Mouse (Mus musculus): ENCODE measurements around the gene Lin7c.
"Not testable (repeated sequence)": the region's sequence is repeated elsewhere in the genome, so short reads cannot be mapped to it uniquely, and the experiment has no call there.

Gene Lin7c

GRCm38 (mm10) chr2:109890597-109890996, at the start of gene Lin7c:
Gene Lin7c (plus strand): TSS chr2:109890853.
- DNase-seq: peak; percentile 96

GRCm38 (mm10) chr2:109846401-109846800, 44.3 kb upstream of the Lin7c start:
- DNase-seq: no peak

GRCm38 (mm10) chr2:109848305-109848704, 42.3 kb upstream of the Lin7c start:
- DNase-seq: no peak

DNA sequence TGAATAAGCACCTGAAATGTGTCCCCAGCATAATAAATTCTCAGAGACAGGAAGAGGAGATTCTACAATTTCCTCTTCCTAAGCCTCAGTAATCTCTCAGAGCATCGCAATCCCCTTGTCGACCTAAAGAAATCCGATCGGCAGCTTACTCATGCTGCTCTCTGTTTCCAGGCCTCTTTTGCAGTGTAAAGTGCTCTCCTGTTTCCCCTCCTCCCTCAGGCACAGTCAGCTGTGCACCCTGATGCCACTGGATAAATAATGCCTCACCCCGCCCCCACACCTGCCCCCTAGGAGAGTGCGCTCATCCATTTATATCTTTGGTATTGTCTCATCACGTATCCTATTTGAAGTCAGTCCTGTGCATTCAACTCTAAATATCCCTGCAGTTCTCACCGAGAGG, 41.9 kb upstream of the Lin7c start:
- no peak for DNase-seq

- peak; percentile 4 for DNase-seq
Measured at GRCm38 (mm10) chr2:109855601-109856000, 35.1 kb upstream of the Lin7c start.

DNA sequence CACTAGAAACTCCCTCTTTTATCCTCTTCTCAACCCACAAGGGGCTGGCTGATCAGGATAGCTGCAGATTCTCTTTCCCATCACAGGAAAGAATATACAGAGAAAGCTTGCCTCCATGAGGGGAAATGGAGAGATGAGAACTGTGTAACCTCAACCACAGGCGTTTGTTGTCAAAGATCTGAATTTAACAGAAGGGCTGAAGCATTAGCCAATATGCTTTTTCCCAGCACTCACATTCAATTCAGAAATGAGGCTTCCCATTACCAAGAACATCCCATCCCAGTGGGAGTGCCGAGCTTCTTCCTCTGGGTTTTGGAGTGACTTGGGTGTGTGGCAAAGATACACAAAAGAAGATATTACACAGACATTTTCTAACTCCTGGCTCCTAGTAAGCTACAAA, 31.0 kb upstream of the Lin7c start:
- DNase-seq: peak; percentile 16

DNA sequence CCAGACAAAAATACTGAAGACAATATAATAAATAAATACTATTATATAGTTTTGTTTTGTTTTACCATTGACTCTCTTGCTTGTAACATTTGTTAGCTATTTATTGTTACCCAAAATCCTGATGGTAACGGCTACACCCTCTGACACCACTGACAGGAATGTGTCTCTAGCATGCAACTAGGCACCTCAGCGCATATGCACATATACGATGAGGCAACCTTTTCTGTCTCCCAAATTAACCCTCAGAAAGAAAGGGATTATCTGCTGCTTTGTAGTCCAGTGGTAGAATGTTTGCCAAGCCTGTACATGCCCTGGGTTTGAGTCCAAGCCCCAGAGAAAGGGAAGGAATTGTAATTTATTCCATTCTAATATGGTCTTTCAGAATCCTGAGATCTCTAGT, 29.8 kb upstream of the Lin7c start:
- DNase-seq: no peak

DNA sequence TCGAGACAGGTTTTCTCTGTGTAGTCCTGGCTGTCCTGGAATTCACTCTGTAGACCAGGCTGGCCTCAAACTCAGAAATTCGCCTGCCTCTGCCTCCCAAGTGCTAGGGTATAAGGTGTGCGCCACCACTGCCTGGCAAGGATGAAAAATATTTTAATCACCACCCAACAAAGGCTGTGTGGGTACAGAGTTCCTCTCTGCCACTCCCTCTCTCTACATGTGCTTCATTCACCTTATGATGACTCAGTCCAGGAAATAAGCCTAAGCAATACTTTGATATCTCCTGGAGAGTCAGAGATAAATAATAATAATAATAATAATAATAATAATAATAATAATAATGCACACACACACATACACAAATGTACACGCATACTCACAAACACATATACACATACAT, 11.2 kb upstream of the Lin7c start:
- DNase-seq: not testable (repeated sequence)

DNA sequence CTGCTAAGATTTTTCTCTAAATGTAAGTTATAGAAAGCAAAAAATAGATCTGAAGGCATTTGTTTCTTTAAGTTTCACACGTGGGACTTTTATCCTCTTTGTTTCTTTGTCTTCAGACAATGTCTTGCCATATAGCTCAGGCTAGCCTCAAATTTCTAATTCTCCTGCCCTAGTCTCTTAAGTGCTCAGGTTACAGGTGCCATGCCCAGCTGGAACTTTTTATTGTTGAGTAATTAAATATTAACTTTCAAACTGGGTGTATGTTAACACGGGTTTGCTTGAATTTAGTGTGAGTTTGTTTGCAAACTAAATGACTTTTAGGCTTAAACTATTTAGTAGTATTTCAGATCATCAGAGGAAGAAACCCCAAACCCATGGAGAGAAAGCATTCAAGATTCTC, 9.5 kb upstream of the Lin7c start:
- no peak for DNase-seq

DNA sequence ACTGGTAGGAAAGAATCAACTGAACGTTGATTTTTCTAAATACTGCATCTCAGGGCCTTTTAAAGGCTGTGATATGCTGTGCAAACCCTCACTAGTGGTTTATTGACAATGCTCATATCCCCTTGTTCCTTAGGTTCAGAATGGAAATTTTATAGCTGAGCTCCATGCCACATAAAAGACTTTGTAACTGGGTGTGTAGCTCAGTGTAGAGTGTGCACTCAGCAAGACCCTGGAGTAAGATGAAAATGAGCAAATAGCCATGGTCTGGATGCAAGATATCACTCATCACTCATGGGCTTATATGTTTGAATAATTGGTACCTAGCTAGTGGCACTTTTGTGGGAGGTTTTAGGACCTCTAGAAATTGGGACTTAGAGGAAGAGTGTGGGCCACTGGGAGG, 9.0 kb upstream of the Lin7c start:
- DNase-seq: no peak

DNA sequence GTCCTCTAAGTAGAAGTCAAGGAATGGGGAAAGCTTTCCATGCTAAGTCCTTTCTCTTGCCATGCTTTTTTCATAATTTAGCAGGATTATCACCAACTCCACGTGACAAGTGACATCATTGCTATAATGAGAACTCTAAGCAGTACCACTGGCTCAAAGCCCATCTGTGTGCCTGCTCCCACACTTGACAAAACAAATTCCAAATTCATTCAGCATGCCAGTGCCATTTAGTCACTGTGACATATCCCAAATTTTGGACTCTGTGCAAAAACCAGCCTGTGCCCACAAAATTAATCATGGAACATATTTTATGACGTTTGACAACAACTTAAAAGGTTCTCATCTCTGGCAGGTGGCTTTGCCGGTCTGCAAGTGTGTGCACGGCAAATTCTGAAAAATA, 6.5 kb upstream of the Lin7c start:
- peak; percentile 83 for DNase-seq

- DNase-seq: no peak
Measured at GRCm38 (mm10) chr2:109884507-109884906, 6.1 kb upstream of the Lin7c start.

DNA sequence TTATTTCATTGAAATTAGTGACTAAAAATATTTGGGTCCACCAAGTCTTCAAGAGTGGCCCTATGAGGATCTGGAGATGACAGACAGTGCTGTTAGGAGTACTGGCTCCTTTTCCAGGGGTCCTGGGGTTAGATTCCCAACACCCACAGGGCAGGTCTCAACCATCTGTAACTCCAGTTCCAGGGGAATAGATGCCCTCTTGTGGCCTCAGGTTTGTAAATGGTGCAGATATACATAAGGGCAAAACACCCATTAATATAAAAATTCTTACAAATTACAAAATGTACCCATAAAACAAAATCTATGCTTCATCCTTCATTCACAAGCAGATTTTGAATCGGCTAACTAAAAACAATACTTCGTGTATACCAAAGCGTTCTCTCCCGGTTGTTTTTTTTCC, 585 bp upstream of the Lin7c start:
- DNase-seq: no peak

DNA sequence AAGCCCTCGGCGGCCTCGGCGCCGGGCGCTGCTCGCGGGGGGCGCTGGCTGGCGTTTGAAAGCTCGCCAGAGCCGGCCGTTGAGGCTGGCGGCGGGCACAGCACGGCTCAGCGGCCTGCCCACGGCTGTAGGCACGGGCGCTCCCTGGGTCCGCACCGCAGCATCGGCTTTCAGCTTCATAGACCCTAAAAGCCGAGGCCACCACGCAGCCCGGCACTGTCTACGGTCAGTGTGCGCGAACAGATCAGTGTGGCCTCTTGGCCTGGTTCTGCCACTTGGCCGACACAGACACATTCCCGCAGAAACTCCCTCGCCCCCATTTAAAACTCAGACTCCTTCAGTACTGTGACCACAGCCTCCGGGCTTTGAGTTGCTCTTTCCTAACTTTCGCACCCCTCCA, 378 bp downstream of the Lin7c start:
- DNase-seq: no peak

GRCm38 (mm10) chr2:109891471-109891870, 818 bp downstream of the Lin7c start:
- DNase-seq: no peak

- DNase-seq: no peak
Measured at GRCm38 (mm10) chr2:109896311-109896710, 5.7 kb downstream of the Lin7c start.

GRCm38 (mm10) chr2:109902869-109903268, 12.2 kb downstream of the Lin7c start:
- no peak for DNase-seq

- peak; percentile 82 for DNase-seq
Measured at GRCm38 (mm10) chr2:109904171-109904821, 13.6 kb downstream of the Lin7c start.

GRCm38 (mm10) chr2:109909122-109909521, 18.5 kb downstream of the Lin7c start:
- DNase-seq: no peak

DNA sequence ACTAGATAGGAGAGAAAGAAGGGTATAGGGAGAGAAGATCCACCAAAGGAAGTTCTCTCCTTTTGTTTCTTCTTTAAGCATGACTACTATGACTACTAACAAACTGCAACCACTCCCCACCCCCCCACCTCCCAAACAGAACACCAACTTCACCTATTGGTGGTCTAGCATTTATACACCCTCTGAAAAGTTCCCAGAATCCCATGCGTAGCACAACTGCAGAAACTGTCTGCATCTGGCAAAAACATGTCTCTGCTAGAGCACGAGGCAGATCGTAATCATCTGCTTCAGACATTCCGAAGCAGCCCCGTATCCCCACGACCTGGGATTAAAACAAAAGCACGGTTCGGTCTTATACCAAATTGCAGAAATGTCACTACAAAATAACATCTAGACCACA, 21.6 kb downstream of the Lin7c start:
- no peak for DNase-seq

DNA sequence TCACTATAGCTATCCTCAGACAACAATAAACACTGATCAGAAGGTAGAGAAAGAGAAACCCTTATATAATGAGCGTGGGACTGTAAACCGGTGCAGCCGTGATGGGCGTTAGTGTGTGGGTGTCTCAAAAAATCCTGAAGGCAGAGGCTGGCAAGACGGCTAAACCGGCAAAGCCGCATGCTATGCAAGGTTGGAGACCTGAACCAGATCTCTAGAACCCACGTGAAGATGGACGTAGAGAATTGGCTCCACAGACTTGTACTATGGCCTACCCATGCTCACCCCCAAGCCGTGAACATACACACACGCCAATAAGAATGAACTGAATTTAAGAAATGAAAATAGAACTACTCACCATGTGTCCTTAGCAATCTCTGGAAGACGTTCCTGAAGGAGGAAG, 22.1 kb downstream of the Lin7c start:
- no peak for DNase-seq

- no peak for DNase-seq
Measured at GRCm38 (mm10) chr2:109913241-109913640, 22.6 kb downstream of the Lin7c start.

GRCm38 (mm10) chr2:109914601-109915000, 23.9 kb downstream of the Lin7c start:
- no peak for DNase-seq

- no peak for DNase-seq
Measured at GRCm38 (mm10) chr2:109916782-109917495, 26.3 kb downstream of the Lin7c start.

Measured in layer of hippocampus, adult 9-11 months (tissue).